Mouse (Mus musculus) A20 (cell line): ENCODE results near the gene Rbm20.

Experiments
- DNase-seq: peaks from one replicate; pipeline ENCODE4 v3.0.0-alpha.2; 2011; ENCODE audit warnings: low read depth, low spot score

Rbm20 gene

DNA sequence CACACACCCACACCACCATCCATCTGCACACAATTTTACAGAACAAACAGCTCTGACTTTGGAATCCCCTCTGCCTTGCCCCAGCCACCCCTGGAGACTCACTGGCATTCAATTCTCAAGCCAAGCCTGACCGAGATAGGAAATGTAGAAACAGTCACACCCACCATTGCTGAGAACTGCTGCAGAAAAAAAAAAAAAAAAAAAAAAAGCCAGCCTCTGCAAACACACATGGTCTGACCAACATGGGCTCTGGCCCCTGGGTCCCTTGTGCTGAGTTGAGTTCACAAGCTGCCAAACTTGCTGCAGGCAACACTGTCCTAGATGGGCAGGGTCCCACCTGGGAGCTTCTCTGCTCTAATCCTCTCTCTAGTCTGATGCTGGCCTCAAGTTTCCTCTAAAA lies 200.7 kb downstream of the Rbm20 start:
- DNase-seq: no peak

GRCm38 (mm10) chr19:53880460-53880859 lies 203.4 kb downstream of the Rbm20 start:
- DNase-seq: no peak

DNA sequence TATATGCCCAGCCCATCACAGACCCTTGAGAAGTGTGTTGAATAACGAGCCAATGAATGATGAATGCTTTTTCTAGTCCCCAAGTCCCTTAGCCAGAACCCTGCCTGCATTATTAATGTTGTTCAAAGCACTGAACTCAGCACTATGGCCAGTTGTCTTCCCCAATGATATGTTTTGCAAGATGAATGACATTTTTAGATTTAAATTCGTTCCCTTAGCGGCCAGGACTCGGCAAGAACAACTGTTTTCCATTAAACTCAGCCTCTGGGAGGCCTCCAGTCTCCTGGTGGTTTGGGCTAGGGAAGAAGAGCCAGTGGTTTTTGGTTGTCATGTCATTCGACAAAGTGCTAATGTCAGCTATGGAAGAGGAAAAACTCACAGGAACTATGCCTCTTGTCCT lies 204.7 kb downstream of the Rbm20 start:
- no peak for DNase-seq

- DNase-seq: no peak
Observed at GRCm38 (mm10) chr19:53885450-53885849, 208.3 kb downstream of the Rbm20 start.

GRCm38 (mm10) chr19:53886576-53887370 lies 209.7 kb downstream of the Rbm20 start:
- DNase-seq: no peak

- no peak for DNase-seq
Observed at GRCm38 (mm10) chr19:53887822-53888221, 210.7 kb downstream of the Rbm20 start.

- DNase-seq: no peak
Observed at GRCm38 (mm10) chr19:53888331-53888730, 211.2 kb downstream of the Rbm20 start.

GRCm38 (mm10) chr19:53889555-53889954 lies 212.4 kb downstream of the Rbm20 start:
- DNase-seq: no peak

DNA sequence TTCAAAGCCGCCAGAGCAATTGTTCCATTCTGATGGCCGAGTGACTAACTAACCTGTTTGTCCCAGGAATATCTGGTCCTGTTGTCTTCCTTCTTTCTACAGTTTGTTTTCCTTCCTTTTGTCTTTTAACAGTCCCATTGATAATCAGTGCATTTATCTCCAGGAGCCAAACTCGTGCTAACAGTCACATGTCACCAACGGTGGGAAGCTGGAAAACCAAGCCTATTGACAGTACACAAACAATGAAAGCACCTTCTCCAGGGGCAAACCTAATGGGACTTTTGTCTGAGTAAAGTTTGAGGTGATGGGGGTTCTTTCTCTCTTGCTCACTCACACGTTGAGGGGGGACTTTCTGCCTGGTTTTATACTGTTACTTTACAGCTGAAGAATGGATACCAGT lies 213.2 kb downstream of the Rbm20 start:
- DNase-seq: no peak

DNA sequence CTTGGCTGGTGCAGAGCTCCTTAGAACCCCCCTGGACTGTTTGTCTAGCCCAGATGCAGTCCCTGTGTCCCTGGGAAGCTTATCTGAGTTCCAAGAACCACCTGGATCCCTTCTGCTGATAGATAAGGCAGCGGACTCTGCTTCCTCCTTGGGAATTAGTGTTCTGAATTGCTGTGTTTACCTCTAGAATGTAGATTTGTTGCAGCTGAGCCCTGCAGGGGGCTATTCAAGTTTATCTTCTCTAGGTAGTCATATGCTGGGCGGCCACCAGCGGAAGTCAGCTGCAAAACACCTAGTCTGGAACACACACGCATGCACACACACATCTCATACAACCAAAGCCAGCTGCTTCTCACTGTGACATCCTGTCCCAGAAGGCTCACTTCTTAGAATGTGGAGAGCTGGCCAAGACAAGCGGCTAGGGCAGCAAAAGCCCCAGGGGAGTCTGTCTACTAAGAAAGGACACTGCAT lies 213.7 kb downstream of the Rbm20 start:
- DNase-seq: no peak

DNA sequence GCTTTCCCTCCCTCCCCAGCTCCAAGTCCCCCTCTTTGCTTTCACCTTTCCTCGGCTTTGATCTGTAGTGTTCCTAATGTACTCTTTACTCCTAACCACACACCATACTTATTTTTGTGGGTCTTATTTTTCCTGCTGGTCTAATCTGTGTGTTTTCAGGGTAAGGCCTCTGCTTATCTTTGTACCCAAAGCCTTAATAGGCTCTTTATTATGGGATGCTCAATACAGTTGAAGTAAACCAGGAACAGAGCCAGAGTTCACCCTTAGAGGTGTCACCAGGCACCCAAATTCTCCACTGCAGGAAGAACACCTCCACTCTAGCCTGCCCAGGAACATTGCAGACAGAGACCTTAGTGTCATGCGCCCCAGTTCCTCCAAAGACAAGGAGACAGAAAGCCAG lies 214.5 kb downstream of the Rbm20 start:
- no peak for DNase-seq

DNA sequence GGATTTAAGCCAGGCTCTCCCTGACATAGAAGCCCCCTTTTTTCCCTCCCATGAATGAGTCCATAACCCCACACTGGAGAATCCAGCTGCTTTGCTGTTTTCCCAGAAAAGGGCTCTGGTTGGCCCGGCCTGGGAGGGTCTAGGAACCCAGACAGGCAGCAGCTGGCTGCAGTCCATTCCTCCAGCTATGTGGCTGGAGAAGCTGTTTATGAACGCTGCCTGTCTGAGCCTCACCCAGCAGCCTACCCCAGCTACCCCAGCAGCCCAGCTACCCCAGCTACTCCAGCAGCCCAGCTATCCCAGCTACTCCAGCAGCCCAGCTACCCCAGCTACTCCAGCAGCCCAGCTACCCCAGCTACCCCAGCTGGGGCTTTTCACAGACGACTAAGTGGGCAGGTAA lies 215.0 kb downstream of the Rbm20 start, which contains the start of gene Pdcd4:
TSS of gene Pdcd4 (plus strand) at position 171 of the 400 bp plus-strand sequence.
- DNase-seq: no peak

DNA sequence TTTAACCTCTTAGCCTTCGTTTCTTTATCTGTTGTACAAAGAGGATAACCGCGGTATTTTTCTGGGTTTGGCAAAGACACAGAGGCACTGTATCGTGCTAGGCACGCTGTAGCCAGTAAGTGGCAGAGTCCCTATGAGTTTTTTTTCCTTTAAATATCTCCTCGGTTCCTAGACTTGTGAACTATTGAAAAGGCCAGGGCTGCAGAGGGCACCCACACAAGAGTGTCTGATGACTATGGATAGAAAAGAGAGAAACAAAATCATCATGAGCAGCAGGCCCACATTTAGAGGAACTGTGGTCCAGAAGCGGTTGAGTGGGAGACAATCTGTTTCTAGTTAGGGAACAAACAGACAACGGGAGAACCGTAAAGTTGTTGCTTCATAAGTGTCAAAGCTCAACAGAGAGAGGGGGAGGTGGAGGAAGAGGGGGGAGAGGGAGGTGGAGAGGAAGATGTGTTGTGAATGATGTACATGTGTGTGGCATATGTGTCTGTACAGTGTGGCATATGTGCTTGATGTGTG lies 215.8 kb downstream of the Rbm20 start:
- no peak for DNase-seq

DNA sequence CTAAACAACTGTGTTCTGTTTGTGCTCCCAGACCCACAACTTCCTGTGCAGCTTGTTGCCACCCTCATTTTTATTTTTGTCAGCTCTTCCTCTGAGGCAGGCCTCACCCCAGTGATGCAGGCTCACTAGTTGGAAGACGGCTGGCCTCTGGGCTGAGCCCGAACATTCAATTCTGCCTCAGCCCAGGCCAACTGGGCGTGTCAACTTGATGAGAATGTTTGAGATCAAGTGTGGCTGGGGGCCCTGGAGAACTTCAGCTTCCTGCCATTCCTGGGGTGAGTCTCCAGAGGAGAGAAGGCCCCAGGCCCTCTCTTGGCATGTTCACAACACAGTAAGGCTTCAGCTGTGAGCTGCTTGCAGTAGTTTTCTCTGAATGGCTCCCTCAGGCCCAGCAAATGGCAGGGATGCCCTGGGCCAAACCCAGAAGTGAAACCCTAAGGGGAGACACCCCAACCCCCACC lies 216.6 kb downstream of the Rbm20 start:
- peak; percentile 71 for DNase-seq

- DNase-seq: no peak
Observed at GRCm38 (mm10) chr19:53894538-53895121, 217.5 kb downstream of the Rbm20 start.

GRCm38 (mm10) chr19:53898046-53898445 lies 220.9 kb downstream of the Rbm20 start:
- no peak for DNase-seq

DNA sequence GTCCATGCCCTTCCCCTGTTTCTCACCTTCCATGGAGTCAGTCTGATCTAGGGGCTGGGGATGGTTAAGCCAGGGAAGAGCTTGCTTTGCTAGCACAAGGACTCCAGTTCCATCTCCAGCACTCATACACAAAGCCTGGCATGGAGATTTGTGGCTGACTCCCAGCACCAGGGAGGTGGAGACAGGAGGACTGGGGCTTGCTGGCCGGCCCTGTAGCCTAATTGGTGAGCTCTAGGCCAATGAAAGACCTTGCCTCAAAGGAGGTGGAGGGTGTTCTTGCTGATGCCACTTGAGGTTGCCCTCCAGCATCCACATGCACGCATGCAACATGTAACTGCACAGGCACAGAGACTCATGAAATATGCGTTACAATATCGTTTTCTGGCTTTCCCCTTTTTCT lies 221.4 kb downstream of the Rbm20 start:
- DNase-seq: no peak

DNA sequence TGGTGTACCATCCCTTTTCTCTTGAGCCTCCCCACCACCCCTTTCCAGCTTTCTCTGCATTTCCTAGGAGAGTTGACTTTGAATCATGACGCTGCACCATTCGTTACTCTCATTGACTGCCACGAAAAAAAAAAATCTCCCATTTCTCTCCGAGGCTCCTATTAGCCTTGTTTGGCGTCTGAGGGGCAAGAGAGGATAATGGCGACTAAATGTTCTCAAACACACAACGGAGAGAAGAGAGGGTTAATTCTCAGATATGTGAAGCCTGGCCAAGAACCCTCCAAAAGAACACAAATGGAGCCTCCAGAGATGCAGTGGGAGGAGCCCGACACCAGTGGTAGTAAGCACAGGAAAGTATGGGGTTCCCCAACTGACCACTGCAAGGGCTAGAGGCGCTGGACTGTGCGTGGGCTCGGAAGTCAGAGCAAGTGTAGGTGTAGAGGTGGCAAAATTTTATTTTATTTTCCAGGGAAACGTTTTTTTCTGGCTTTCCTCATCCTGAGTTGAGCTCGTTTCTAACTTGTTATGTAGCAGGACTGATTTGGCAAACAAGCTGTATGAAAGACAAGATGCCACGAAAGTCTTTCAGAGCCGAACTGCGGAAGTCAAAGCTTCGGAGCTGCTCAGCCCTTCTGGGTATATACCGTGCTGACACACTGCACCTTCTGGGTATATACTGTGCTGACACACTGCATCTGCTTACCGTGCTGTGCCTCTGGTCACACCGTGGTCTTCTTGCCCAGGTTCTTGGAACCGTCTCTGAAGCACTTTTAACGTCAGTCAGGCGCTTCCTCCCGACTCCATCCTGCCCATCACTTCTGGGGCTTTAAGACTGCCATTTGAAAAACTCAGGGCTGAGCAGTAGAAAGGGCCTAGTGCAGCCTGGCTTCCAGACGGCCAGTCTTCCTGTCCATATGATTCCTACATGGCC lies 222.1 kb downstream of the Rbm20 start:
- no peak for DNase-seq

DNA sequence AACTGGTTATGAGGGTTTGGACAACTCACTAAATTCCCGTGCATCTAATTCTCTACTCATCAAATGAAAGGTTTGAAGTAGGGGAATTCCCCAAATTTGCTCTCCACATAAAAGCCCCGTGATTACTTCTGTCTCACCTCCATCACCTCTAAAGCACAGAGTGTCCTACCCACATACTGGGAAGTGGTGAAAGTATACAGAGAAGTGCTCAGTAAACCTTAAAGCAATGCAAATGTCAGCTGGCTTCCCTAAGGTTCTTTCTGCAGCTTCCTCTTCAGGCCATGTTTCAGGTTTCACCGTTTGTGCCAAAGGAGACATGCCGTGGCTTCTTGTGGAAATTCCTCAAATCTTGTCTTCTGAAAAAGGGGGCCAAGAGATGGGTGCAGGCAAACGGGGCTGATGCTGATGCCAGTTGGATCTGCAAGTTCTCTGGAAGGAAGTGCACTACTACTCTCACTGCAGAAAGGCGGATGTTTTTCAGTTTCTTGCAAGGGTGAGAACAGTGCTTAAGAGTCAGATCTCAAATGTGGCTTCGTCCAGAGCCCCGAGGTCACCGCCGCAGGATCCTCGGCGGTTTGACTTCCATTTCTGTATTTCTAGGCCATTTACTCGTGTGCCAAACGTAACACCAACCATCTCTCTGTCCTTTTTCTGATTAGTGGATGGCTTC lies 223.0 kb downstream of the Rbm20 start:
- peak; percentile 19 for DNase-seq

GRCm38 (mm10) chr19:53901931-53902738 lies 225.0 kb downstream of the Rbm20 start:
- no peak for DNase-seq
